Comparison of ENCODE assay signal across 8 mouse cellular contexts in the genomic region with DNA sequence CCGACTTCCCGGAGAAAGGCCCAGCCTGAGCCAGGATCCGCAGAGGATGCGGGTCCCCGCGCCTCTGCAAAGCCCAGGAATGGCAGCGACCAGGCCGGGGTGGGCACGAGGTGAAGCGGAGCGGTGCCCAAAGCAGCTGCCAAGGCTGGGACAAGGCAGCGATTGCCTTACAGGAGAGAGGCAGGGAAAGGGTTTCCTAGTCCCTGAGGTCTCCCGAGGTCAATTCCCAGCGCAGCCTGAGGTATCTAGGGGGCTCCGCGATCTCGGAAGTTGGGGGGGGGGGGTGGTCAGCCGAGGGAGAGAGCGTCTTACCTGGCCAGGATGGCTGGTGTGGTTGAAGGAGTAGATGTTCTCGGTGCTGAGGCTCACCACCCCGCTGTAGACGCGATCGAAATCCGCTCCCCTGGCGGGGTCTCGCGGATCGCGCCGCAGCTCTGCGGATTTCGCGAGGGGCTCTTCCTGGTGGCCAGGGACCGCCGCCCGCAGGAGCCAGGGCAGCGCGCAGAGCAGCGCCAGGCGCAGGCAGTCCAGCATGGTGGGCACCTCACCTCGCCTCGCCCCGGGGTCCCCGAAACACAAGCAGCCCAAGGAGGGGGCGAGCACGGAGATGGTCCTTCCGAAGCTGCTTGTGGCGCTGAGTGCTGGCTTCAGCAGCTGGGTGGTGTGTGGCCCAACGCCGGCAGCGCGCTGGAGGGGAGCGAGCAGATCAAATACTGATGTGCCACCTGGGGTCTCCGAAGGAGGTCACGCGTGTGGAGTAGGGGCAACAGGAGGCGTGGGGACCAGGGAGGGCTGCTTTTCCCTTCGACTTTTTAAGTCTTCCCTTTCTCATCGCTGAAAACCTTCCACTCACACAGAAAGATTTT. TPM values are rescaled to one million over a fixed set of nuclear protein-coding genes. Genes with fewer than 3 reads are reported as not detected.
DNase-seq lines count a peak whose midpoint lies in the region; ATAC-seq and TF ChIP-seq lines count a peak whose summit lies in the region.

No protein-coding gene starts in this region.

- no peaks in the 10 kb centered on the region for H3K4me1 ChIP-seq in heart, postnatal 0 days (ENCODE audit: control insufficient read depth, insufficient read depth)
- H3K4me1 ChIP-seq in megakaryocyte, embryonic 14.5 days: peaks cover 16% of the 10 kb centered on the region
- H3K4me1 ChIP-seq in small intestine, adult 2 months (ENCODE audit: control insufficient read depth, insufficient read depth, insufficient read length, low read length): no peaks in the 10 kb centered on the region

- H3K27ac ChIP-seq in gastrocnemius, adult 2 months: peak overlapping the region; percentile 20; the same call in 1 of the 2 replicates
- no peak overlapping the region for H3K27ac ChIP-seq in heart, postnatal 0 days (ENCODE audit: low read depth)
- H3K27ac ChIP-seq in small intestine, adult 2 months (ENCODE audit: insufficient read depth, low read depth, low read length): peak overlapping the region; percentile 48

- DNase-seq in gastrocnemius, adult 2 months: peak; percentile 24
- no peak for DNase-seq in gastrocnemius, postnatal 14 days
- peak; percentile 61 for DNase-seq in ZHBTc4 (ENCODE audit: low read depth, low spot score)
- DNase-seq in embryo, embryonic 11 days: peak; percentile 61
- DNase-seq in heart, postnatal 0 days (ENCODE audit: low spot score): no peak
- peak; percentile 33 to 49 for DNase-seq in layer of hippocampus, postnatal 10 days (ENCODE audit: low spot score in 2 of 2)

- ATAC-seq in heart, postnatal 0 days (ENCODE audit: insufficient read depth, low read depth): no peak; the same call in 1 of the 2 replicates

- intact Hi-C loops in gastrocnemius, adult 2 months (cut with DNase I): no loop called here
- intact Hi-C loops in gastrocnemius, postnatal 14 days (cut with DNase I; ENCODE audit: low total_unique reads): no loop called here

- peak overlapping the region; percentile 74 for H3K4me3 ChIP-seq in gastrocnemius, adult 2 months
- H3K4me3 ChIP-seq in heart, postnatal 0 days (ENCODE audit: low read depth, low read length): peak overlapping the region; percentile 54
- H3K4me3 ChIP-seq in megakaryocyte, embryonic 14.5 days (replicated peaks): peak overlapping the region; percentile 94
- peak overlapping the region; percentile 78 for H3K4me3 ChIP-seq in small intestine, adult 2 months (ENCODE audit: low read depth, low read length)

- peak overlapping the region; percentile 49; the same call in 1 of the 2 replicates for H3K9ac ChIP-seq in heart, postnatal 0 days (replicated peaks; ENCODE audit: low read depth, low read length)

- no peak for TF ChIP-seq POLR2A in small intestine, adult 2 months (IDR thresholded peaks at IDR 0.05; ENCODE audit: low read depth, low read length)

- H3K4me2 ChIP-seq in heart, postnatal 0 days (ENCODE audit: low read depth, low read length): peak overlapping the region; percentile 99

- TF ChIP-seq CTCF in gastrocnemius, adult 2 months (IDR thresholded peaks at IDR 0.05): no peak
- TF ChIP-seq CTCF in heart, postnatal 0 days (IDR thresholded peaks at IDR 0.05; ENCODE audit: low read depth): no peak
- TF ChIP-seq CTCF in small intestine, adult 2 months (IDR thresholded peaks at IDR 0.05; ENCODE audit: extremely low read depth, insufficient read length, insufficient replicate concordance, low read depth, low read length): no peak

- WGBS in heart, postnatal 0 days: 2% methylated on average over 55 of the region's 60 CpGs
- 2% methylated on average over 60 of the region's 60 CpGs for WGBS in small intestine, adult 2 months

- no peaks in the 10 kb centered on the region for H3K9me3 ChIP-seq in heart, postnatal 0 days (replicated peaks; ENCODE audit: control insufficient read depth, low read length)
- H3K9me3 ChIP-seq in megakaryocyte, embryonic 14.5 days: peaks cover 20% of the 10 kb centered on the region

- no peaks in the 10 kb centered on the region for H3K36me3 ChIP-seq in heart, postnatal 0 days (replicated peaks; ENCODE audit: control insufficient read depth, insufficient read depth, low read length)
- no peaks in the 10 kb centered on the region for H3K36me3 ChIP-seq in megakaryocyte, embryonic 14.5 days (replicated peaks; ENCODE audit: low read length)
- H3K36me3 ChIP-seq in small intestine, adult 2 months (ENCODE audit: control insufficient read depth, insufficient read depth, low read length): no peaks in the 10 kb centered on the region

- H3K27me3 ChIP-seq in heart, postnatal 0 days (ENCODE audit: control insufficient read depth, insufficient read depth, low read length): peaks cover 16% of the 10 kb centered on the region; the same call in 1 of the 2 replicates
- H3K27me3 ChIP-seq in megakaryocyte, embryonic 14.5 days (replicated peaks): peaks cover 43% of the 10 kb centered on the region
- no peaks in the 10 kb centered on the region for H3K27me3 ChIP-seq in small intestine, adult 2 months (ENCODE audit: control insufficient read depth, insufficient read depth, low read length)

- no peak for TF ChIP-seq EP300 in heart, postnatal 0 days (IDR thresholded peaks at IDR 0.05; ENCODE audit: low read depth)

RNA-seq across cellular contexts. Expression of gene Sidt1, which starts 0.8 kb away (rescaled TPM):
- total RNA-seq in gastrocnemius, adult 2 months (2021): under 1 TPM; 0.08 to 0.11 TPM
- under 1 TPM; 0.07 to 0.35 TPM for total RNA-seq in gastrocnemius, postnatal 14 days (2021)
- 0.39 TPM in 1 of 2 replicates, not detected in the other for total RNA-seq in heart, postnatal 0 days (2014; rRNA removed; ENCODE audit: low replicate concordance)
- 0.05 and 0.10 TPM in 2 replicates for polyA plus RNA-seq in heart, postnatal 0 days (2015; fragmentation: Nextera tagmentation; extraction: Ambion mirVana)
- 10 to 100 TPM; 28.7 to 32.3 TPM for total RNA-seq in layer of hippocampus, postnatal 10 days (2021)
- polyA plus RNA-seq in megakaryocyte, embryonic 14.5 days (2012; ENCODE audit: insufficient read depth, low replicate concordance): not detected in 2 replicates
- 2.4 and 3.8 TPM in 2 replicates for polyA plus RNA-seq in small intestine, adult 2 months (2012; rRNA removed)

RNA-seq across cellular contexts. Expression of gene Spice1, which starts 14.7 kb away (rescaled TPM):
- 1 to 10 TPM; 6.6 to 7.7 TPM for total RNA-seq in gastrocnemius, adult 2 months (2021)
- 1 to 10 TPM; 4.8 to 6.2 TPM for total RNA-seq in gastrocnemius, postnatal 14 days (2021)
- 8.4 and 13.5 TPM in 2 replicates for total RNA-seq in heart, postnatal 0 days (2014; rRNA removed; ENCODE audit: low replicate concordance)
- 6.0 and 8.5 TPM in 2 replicates for polyA plus RNA-seq in heart, postnatal 0 days (2015; fragmentation: Nextera tagmentation; extraction: Ambion mirVana)
- total RNA-seq in layer of hippocampus, postnatal 10 days (2021): 10 to 100 TPM; 11.4 to 13.7 TPM
- polyA plus RNA-seq in megakaryocyte, embryonic 14.5 days (2012; ENCODE audit: insufficient read depth, low replicate concordance): 2.9 TPM in 1 of 2 replicates, not detected in the other
- 2.3 and 3.2 TPM in 2 replicates for polyA plus RNA-seq in small intestine, adult 2 months (2012; rRNA removed)

Comparison
In these comparisons a context has a peak if more than half of its experiments do, and no peak if none do; other contexts are left out.
1. DNase-seq: peak in gastrocnemius, adult 2 months (single experiment), ZHBTc4 (single experiment), embryo, embryonic 11 days (single experiment) and layer of hippocampus, postnatal 10 days (2 of 2); none in gastrocnemius, postnatal 14 days (single experiment) and heart, postnatal 0 days (single experiment).
2. RNA of gene Sidt1, which starts 0.8 kb away (total RNA-seq): 28.7 to 32.3 TPM in layer of hippocampus, postnatal 10 days; 0.07 to 0.35 TPM in gastrocnemius, postnatal 14 days, 0.08 to 0.11 TPM in gastrocnemius, adult 2 months and 0.39 TPM in heart, postnatal 0 days; every median in the first group is over 10 times any median in the second.
3. Peak in every context shown above with its lines, with median percentiles within 50 percentile points of each other: H3K4me3 ChIP-seq.